Mouse (Mus musculus): ENCODE results near the gene Oasl2. TPM values are rescaled to one million over a fixed set of nuclear protein-coding genes. Genes with fewer than 3 reads are reported as not detected.

The Oasl2 gene
- polyA plus RNA-seq, 1 experiment: 42.0 TPM

DNA sequence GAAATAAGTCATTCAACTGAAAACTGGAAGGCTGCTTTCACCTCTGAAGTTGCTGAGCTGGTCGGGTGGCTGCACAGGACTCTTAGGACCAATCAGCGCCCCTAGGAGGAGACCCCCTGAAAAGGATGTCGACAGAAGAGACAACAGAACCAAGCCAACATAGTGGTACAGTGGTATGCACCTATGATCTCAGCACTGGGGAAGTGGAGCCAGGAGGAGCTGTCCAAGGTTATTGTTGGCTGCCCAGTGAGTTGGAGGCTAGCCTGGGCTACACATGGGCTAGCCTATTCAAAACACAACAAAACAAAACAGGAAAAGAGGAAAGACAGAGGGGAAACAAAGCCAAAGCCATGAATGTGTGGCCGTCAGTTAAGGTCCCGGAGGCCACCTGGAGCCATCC lies 61.3 kb downstream of the Oasl2 start:
- H3K9me3 ChIP-seq (replicated peaks; ENCODE audit: control insufficient read depth, insufficient read depth, low read length, poor library complexity, severe bottlenecking): no peaks in the 10 kb centered on the region
- no peak overlapping the region for H3K4me3 ChIP-seq (ENCODE audit: low read depth, low read length)
- no peaks in the 10 kb centered on the region for H3K27me3 ChIP-seq (ENCODE audit: control insufficient read depth, insufficient read depth, low read length, poor library complexity, severe bottlenecking)
- TF ChIP-seq EP300 (IDR thresholded peaks at IDR 0.05; ENCODE audit: insufficient read depth, low read depth, low read length) (no peak), POLR2A (IDR thresholded peaks at IDR 0.05; ENCODE audit: insufficient read depth, low read length) (no peak), CTCF (IDR thresholded peaks at IDR 0.05; ENCODE audit: low read depth, low read length) (no peak)
- H3K9ac ChIP-seq (ENCODE audit: low read depth, poor library complexity, severe bottlenecking): no peak overlapping the region
- no peaks in the 10 kb centered on the region for H3K36me3 ChIP-seq (ENCODE audit: control insufficient read depth, insufficient read depth, low read length, poor library complexity, severe bottlenecking)
- no peaks in the 10 kb centered on the region for H3K4me1 ChIP-seq (ENCODE audit: control insufficient read depth, insufficient read depth, low read length)
- no peak overlapping the region for H3K27ac ChIP-seq (ENCODE audit: insufficient read depth, low read length)

Other genes with a start within 250 kb of the Oasl2 start
- 3.9 and 4.2 TPM in 2 replicates for gene Trpv4, start 238.5 kb upstream of the Oasl2 start, polyA plus RNA-seq (2011; ENCODE audit: insufficient read depth, insufficient read length, low read depth, missing spikeins)
- gene Gltp, start 206.0 kb upstream of the Oasl2 start, polyA plus RNA-seq (2011; ENCODE audit: insufficient read depth, insufficient read length, low read depth, missing spikeins): 60.0 and 61.9 TPM in 2 replicates
- gene Tchp, start 189.2 kb upstream of the Oasl2 start, polyA plus RNA-seq (2011; ENCODE audit: insufficient read depth, insufficient read length, low read depth, missing spikeins): 11.2 and 11.5 TPM in 2 replicates
- 70.6 and 71.8 TPM in 2 replicates for gene Ankrd13a, start 122.3 kb upstream of the Oasl2 start, polyA plus RNA-seq (2011; ENCODE audit: insufficient read depth, insufficient read length, low read depth, missing spikeins)
- 42.0 and 43.6 TPM in 2 replicates for gene Git2, start 121.4 kb upstream of the Oasl2 start, polyA plus RNA-seq (2011; ENCODE audit: insufficient read depth, insufficient read length, low read depth, missing spikeins)
- 36.3 and 40.7 TPM in 2 replicates for gene 1500011B03Rik, start 73.5 kb upstream of the Oasl2 start, polyA plus RNA-seq (2011; ENCODE audit: insufficient read depth, insufficient read length, low read depth, missing spikeins)
- not detected in 2 replicates for gene 4930519G04Rik, start 43.3 kb upstream of the Oasl2 start, polyA plus RNA-seq (2011; ENCODE audit: insufficient read depth, insufficient read length, low read depth, missing spikeins)
- gene Gm9936, start 38.3 kb upstream of the Oasl2 start, polyA plus RNA-seq (2011; ENCODE audit: insufficient read depth, insufficient read length, low read depth, missing spikeins): 0.21 TPM in 1 of 2 replicates, not detected in the other
- gene Oasl1, start 26.3 kb downstream of the Oasl2 start, polyA plus RNA-seq (2011; ENCODE audit: insufficient read depth, insufficient read length, low read depth, missing spikeins): not detected in 2 replicates
- gene 2210016L21Rik, start 45.2 kb downstream of the Oasl2 start, polyA plus RNA-seq (2011; ENCODE audit: insufficient read depth, insufficient read length, low read depth, missing spikeins): 21.7 and 22.8 TPM in 2 replicates
- 1.3 and 1.9 TPM in 2 replicates for gene Hnf1a, start 74.2 kb downstream of the Oasl2 start, polyA plus RNA-seq (2011; ENCODE audit: insufficient read depth, insufficient read length, low read depth, missing spikeins)
- gene Sppl3, start 114.2 kb downstream of the Oasl2 start, polyA plus RNA-seq (2011; ENCODE audit: insufficient read depth, insufficient read length, low read depth, missing spikeins): 69.2 and 80.9 TPM in 2 replicates
- gene Gm10401, start 201.4 kb downstream of the Oasl2 start, polyA plus RNA-seq (2011; ENCODE audit: insufficient read depth, insufficient read length, low read depth, missing spikeins): not detected in 2 replicates
- gene Acads, start 222.4 kb downstream of the Oasl2 start, polyA plus RNA-seq (2011; ENCODE audit: insufficient read depth, insufficient read length, low read depth, missing spikeins): 44.8 and 52.1 TPM in 2 replicates
- 35.5 and 36.9 TPM in 2 replicates for gene Unc119b, start 238.0 kb downstream of the Oasl2 start, polyA plus RNA-seq (2011; ENCODE audit: insufficient read depth, insufficient read length, low read depth, missing spikeins)